Mouse (Mus musculus) ES-CJ7 (cell line): ENCODE measurements at regions not wholly inside any gene's neighbourhood (a gene's known extent, or its start where the extent isn't known, plus 50 kb on each side); places are given as distances from the start of the nearest gene placed in this dataset.

Experiments
- DNase-seq: peaks from one replicate; pipeline ENCODE4 v3.0.0; 2011; ENCODE audit warnings: low read depth, low spot score

GRCm38 (mm10) chr3:73572661-73573060 is 135.6 kb downstream of the Bche start:
- peak; percentile 55 for DNase-seq

DNA sequence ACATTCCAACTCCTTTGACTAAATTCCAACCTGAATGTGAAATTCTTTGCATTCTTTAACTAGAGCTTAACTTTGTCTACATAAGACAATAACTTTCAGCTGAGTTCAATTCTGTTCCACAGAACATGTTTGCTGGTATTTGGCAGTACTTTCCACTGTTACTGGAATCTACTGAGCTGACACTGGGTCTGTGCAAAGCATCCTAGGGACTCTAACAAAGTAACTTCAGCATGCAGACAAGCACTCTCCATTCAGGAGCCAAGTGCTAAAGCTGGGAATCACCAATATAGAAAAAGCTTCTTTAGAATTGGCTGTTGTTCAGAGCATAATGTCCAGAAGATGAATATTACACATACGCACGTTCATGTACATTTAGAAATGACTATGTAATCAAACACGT is 138.9 kb downstream of the Bche start:
- no peak for DNase-seq
